Mouse (Mus musculus): ENCODE data around the gene Hs6st1. TPM values are rescaled to one million over a fixed set of nuclear protein-coding genes. Genes with fewer than 3 reads are reported as not detected.

Gene Hs6st1
- total RNA-seq, 1 experiment = 46.3 TPM

DNA sequence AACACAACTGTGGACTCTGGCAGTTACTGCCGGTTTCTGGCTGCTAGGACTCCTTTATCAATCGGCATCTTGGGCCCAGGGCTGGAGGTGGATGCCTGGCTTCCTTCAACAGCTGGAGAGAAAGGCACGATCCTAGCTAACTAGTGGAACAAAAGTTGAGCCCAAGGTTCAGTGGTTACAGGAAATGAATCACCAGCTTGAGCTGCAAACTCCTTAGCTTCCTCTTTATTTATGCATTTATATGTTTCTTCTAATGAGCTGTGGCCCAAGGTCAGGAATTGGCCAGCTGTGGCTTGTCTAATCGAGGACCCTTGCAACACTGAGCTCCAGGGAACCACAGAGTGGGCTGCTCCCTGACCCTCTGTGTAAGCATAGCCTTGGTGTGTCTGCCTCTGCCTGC is 60.9 kb downstream of the Hs6st1 start:
- DNase-seq (ENCODE audit: low read depth, low spot score) = no peak
- no peak overlapping the region for H3K27ac ChIP-seq (ENCODE audit: insufficient read depth, low read depth, low read length, poor library complexity, severe bottlenecking)
- TF ChIP-seq MAFK (IDR thresholded peaks at IDR 0.05; ENCODE audit: insufficient read depth, low read depth, low read length) (no peak), ZC3H11A (IDR thresholded peaks at IDR 0.05; ENCODE audit: borderline replicate concordance, low read depth, low read length) (no peak), ZNF384 (IDR thresholded peaks at IDR 0.05; ENCODE audit: low read depth, low read length) (no peak), HCFC1 (IDR thresholded peaks at IDR 0.05; ENCODE audit: borderline replicate concordance, insufficient read depth, low read length) (no peak), CHD2 (IDR thresholded peaks at IDR 0.05; ENCODE audit: low read depth, low read length) (no peak)

DNA sequence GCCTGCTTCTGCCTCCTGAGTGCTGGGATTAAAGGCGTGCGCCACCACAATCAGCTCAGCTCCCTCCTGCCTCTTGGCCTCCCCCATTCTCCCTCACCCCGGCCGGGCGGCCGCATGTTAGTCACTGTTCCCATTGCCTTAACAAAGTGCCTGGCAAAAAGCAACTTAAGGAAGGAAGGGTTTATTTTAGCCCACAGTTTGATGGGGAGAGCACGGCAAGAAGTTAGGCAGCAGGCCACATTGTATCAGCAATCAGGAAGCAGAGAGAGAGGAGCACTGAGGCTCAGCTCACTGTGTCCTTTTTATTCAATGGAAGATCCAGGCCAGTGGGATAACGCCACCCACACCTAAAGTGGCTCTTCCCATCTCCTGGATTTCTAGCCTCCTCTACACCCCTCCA is 61.7 kb downstream of the Hs6st1 start:
- Histone ChIP-seq H3K9ac (ENCODE audit: insufficient read depth, low read depth, low read length, poor library complexity, severe bottlenecking) (no peak overlapping the region), H3K9me3 (ENCODE audit: control insufficient read depth, insufficient read depth, low read depth, low read length) (no peaks in the 10 kb centered on the region), H3K4me1 (ENCODE audit: control insufficient read depth in 2 of 2, insufficient read depth in 2 of 2, low read length in 2 of 2, poor library complexity in 1 of 2) (no peaks in the 10 kb centered on the region), H3K4me3 (ENCODE audit: insufficient read depth in 1 of 2, low read depth in 1 of 2, low read length in 2 of 2, poor library complexity in 1 of 2, severe bottlenecking in 1 of 2) (no peak overlapping the region), H3K27ac (ENCODE audit: insufficient read depth, low read depth, low read length, poor library complexity, severe bottlenecking) (no peak overlapping the region), H3K36me3 (ENCODE audit: control insufficient read depth, insufficient read depth, low read length, poor library complexity, severe bottlenecking) (no peaks in the 10 kb centered on the region)
- TF ChIP-seq HCFC1 (IDR thresholded peaks at IDR 0.05; ENCODE audit: borderline replicate concordance, insufficient read depth, low read length) (no peak), CHD2 (IDR thresholded peaks at IDR 0.05; ENCODE audit: low read depth, low read length) (no peak), MAFK (IDR thresholded peaks at IDR 0.05; ENCODE audit: insufficient read depth, low read depth, low read length) (no peak), ZC3H11A (IDR thresholded peaks at IDR 0.05; ENCODE audit: borderline replicate concordance, low read depth, low read length) (no peak), ZNF384 (IDR thresholded peaks at IDR 0.05; ENCODE audit: low read depth, low read length) (no peak)
- DNase-seq (ENCODE audit: low read depth, low spot score) = no peak
- in situ Hi-C loops (cut with MboI; ENCODE audit: low sequenced_read_pairs in 2 of 2, unreplicated experiment in 2 of 2) = loop anchor here (5.0 to 25.0 kb wide), 2 partner anchors 288 to 293 kb away; no protein-coding TSS in a partner anchor

More for the DNA sequence above, 60.9 kb downstream of the Hs6st1 start:
- no peak overlapping the region for H3K9ac ChIP-seq (ENCODE audit: insufficient read depth, low read depth, low read length, poor library complexity, severe bottlenecking)
- no peak overlapping the region for H3K4me3 ChIP-seq (ENCODE audit: insufficient read depth in 1 of 2, low read depth in 1 of 2, low read length in 2 of 2, poor library complexity in 1 of 2, severe bottlenecking in 1 of 2)
- in situ Hi-C loops (cut with MboI; ENCODE audit: low sequenced_read_pairs in 2 of 2, unreplicated experiment in 2 of 2) = loop anchor here in 1 of 2 experiments (25.0 kb wide), 1 partner anchor 292 kb away; no protein-coding TSS in a partner anchor
- H3K4me1 ChIP-seq (ENCODE audit: control insufficient read depth in 2 of 2, insufficient read depth in 2 of 2, low read length in 2 of 2, poor library complexity in 1 of 2) = no peaks in the 10 kb centered on the region; a peak in 1 of 4 replicates
- no peaks in the 10 kb centered on the region for H3K36me3 ChIP-seq (ENCODE audit: control insufficient read depth, insufficient read depth, low read length, poor library complexity, severe bottlenecking)
- no peaks in the 10 kb centered on the region for H3K9me3 ChIP-seq (ENCODE audit: control insufficient read depth, insufficient read depth, low read depth, low read length)

DNA sequence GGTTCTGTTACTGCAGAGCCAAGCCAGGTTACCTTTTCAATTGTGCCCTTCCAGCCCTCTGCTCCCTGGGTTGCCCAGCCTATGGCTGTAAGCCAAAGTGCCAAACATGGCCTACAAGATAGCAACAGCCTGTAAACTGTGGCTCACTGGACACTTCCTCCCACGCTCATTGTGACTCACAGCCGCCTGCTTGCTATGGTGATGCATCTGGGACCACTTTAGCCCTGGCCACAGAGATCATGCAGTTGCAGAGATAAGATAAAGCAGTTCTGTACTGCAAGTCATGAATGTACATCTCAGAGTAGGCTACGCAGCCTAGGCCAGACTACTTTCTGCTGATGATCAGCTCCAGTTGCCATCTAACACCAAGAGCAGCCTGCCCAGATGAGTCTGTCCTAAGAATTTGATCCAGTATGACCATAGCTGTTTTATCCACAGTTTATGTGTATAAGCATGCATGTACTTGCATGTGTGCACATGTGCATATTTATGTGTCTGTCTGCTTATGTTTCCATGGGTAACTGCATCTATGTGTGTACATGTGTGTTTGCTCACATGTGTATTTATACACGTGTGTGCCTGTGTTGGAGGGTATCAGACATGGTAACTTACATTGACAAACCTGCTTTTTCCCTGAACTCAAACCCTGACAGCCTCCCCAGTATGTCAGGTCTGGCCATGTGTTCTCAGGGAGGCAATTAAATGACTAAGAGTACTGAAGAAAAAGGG is 62.3 kb downstream of the Hs6st1 start:
- in situ Hi-C loops (cut with MboI; ENCODE audit: low sequenced_read_pairs in 2 of 2, unreplicated experiment in 2 of 2) = loop anchor here (5.0 to 25.0 kb wide), 2 partner anchors 288 to 293 kb away; no protein-coding TSS in a partner anchor
- Histone ChIP-seq H3K4me1 (ENCODE audit: control insufficient read depth in 2 of 2, insufficient read depth in 2 of 2, low read length in 2 of 2, poor library complexity in 1 of 2) (no peaks in the 10 kb centered on the region), H3K9ac (ENCODE audit: insufficient read depth, low read depth, low read length, poor library complexity, severe bottlenecking) (no peak overlapping the region), H3K9me3 (ENCODE audit: control insufficient read depth, insufficient read depth, low read depth, low read length) (no peaks in the 10 kb centered on the region), H3K4me3 (ENCODE audit: insufficient read depth in 1 of 2, low read depth in 1 of 2, low read length in 2 of 2, poor library complexity in 1 of 2, severe bottlenecking in 1 of 2) (no peak overlapping the region), H3K27ac (ENCODE audit: insufficient read depth, low read depth, low read length, poor library complexity, severe bottlenecking) (no peak overlapping the region), H3K36me3 (ENCODE audit: control insufficient read depth, insufficient read depth, low read length, poor library complexity, severe bottlenecking) (no peaks in the 10 kb centered on the region)
- TF ChIP-seq MAFK (IDR thresholded peaks at IDR 0.05; ENCODE audit: insufficient read depth, low read depth, low read length) (no peak), ZC3H11A (IDR thresholded peaks at IDR 0.05; ENCODE audit: borderline replicate concordance, low read depth, low read length) (no peak), CHD2 (IDR thresholded peaks at IDR 0.05; ENCODE audit: low read depth, low read length) (no peak), HCFC1 (IDR thresholded peaks at IDR 0.05; ENCODE audit: borderline replicate concordance, insufficient read depth, low read length) (no peak), ZNF384 (IDR thresholded peaks at IDR 0.05; ENCODE audit: low read depth, low read length) (no peak)
- DNase-seq (ENCODE audit: low read depth, low spot score) = no peak

DNA sequence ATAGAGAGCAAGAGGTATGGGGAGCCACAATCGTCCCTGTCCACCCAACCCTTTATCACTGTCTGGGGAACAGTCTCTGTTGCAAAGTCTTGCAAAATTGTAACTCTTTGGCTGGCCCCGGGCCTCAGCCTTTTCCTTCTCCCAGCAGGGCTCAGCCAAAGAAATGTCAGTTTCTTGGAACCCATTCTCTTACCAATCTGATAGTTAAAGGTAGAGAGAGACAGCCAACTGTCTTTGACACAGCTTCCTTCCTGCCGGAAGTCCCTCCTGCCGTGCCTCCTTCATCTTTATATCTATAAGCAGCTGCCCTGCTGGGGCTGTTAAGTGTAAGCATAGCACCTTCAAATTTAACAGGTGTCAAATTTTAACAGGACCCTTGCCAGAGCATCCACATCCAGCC is 63.0 kb downstream of the Hs6st1 start:
- in situ Hi-C loops (cut with MboI; ENCODE audit: low sequenced_read_pairs in 2 of 2, unreplicated experiment in 2 of 2) = loop anchor here (5.0 to 25.0 kb wide), 2 partner anchors 289 to 294 kb away; no protein-coding TSS in a partner anchor
- DNase-seq (ENCODE audit: low read depth, low spot score) = no peak
- no peaks in the 10 kb centered on the region for H3K4me1 ChIP-seq (ENCODE audit: control insufficient read depth in 2 of 2, insufficient read depth in 2 of 2, low read length in 2 of 2, poor library complexity in 1 of 2)
- H3K9ac ChIP-seq (ENCODE audit: insufficient read depth, low read depth, low read length, poor library complexity, severe bottlenecking) = no peak overlapping the region
- TF ChIP-seq ZC3H11A (IDR thresholded peaks at IDR 0.05; ENCODE audit: borderline replicate concordance, low read depth, low read length) = no peak
- TF ChIP-seq ZNF384 (IDR thresholded peaks at IDR 0.05; ENCODE audit: low read depth, low read length) = no peak
- H3K27ac ChIP-seq (ENCODE audit: insufficient read depth, low read depth, low read length, poor library complexity, severe bottlenecking) = no peak overlapping the region
- no peak overlapping the region for H3K4me3 ChIP-seq (ENCODE audit: insufficient read depth in 1 of 2, low read depth in 1 of 2, low read length in 2 of 2, poor library complexity in 1 of 2, severe bottlenecking in 1 of 2)
- no peaks in the 10 kb centered on the region for H3K9me3 ChIP-seq (ENCODE audit: control insufficient read depth, insufficient read depth, low read depth, low read length)
- no peaks in the 10 kb centered on the region for H3K36me3 ChIP-seq (ENCODE audit: control insufficient read depth, insufficient read depth, low read length, poor library complexity, severe bottlenecking)

Measured in ES-E14 (cell line).